Mouse (Mus musculus): ENCODE measurements around the gene Selenow.
"Not testable (repeated sequence)": the region's sequence is repeated elsewhere in the genome, so short reads cannot be mapped to it uniquely, and the experiment has no call there.

The Selenow gene

GRCm38 (mm10) chr7:15945721-15946536, 23.7 kb upstream of the Selenow start, which contains the start of gene Nop53:
TSS of gene Nop53 (minus strand) at chr7:15946074.
- DNase-seq (ENCODE audit: low spot score in 2 of 2): peak; percentile 86 to 88

DNA sequence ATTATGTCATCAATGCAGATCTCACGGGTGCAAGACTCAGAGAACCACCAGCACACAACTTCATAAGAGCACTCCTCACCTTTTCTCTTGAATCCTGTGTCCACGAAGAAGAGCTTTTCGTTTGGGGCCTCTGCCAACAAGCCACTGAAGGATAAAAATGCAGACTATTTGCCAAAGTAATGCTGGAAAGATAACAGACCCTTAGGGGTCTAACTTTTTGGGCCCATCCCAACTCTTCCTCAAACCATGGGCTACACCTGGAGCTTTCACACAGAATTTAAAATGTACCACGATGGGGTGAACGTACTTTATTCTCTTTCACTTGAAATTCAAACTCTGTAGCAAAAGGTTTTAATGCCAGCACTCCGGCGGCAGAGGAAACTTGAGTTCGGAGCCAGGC, 23.0 kb upstream of the Selenow start:
- DNase-seq (ENCODE audit: low spot score in 2 of 2): no peak

DNA sequence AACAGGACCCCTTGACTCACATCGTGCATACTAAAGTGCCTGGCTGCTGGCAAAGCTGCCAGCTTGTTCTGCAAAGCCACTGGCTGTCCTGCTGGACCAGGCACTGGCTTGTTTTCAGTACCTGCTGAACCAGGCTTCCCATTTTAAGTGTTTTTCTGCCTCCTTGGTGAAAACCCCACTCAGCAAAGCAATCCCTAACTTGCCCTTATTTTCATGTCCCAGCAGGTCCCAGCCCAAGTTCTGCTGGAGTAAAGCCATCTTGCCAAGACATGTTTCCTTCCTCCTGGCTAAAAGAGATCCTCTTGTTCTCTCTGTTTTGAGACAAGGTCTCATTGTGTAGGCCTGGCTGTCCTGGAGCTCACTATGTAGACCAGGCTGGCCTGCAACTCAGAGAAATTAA, 22.1 kb upstream of the Selenow start:
- no peak for DNase-seq (ENCODE audit: low spot score in 2 of 2)

- DNase-seq (ENCODE audit: low spot score in 2 of 2): no peak
Observed at GRCm38 (mm10) chr7:15938621-15939020, 16.4 kb upstream of the Selenow start.

- no peak for DNase-seq (ENCODE audit: low spot score in 2 of 2)
Observed at GRCm38 (mm10) chr7:15937491-15937890, 15.3 kb upstream of the Selenow start.

GRCm38 (mm10) chr7:15933437-15934359, 11.5 kb upstream of the Selenow start:
- no peak for DNase-seq (ENCODE audit: low spot score in 2 of 2)

- DNase-seq (ENCODE audit: low spot score in 2 of 2): no peak
Observed at GRCm38 (mm10) chr7:15931635-15932034, 9.4 kb upstream of the Selenow start.

DNA sequence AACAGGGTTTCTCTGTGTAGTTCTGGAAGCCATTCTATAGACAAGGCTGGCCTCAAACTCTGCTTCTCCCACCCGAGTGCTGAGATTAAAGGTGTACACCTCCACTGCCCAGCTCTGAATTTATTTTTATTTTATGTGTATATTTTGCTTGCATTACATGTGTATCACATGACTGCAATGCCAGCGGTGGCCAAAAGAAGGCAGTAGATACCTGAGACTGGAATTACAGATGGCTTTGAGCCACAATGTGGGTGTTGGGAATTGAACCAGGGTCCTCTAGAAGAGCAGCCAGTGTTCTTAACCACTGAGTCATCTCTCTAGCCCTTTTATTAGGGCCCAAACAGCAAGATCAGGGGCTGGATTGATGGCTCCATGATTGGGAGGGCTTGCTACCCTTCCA, 8.3 kb upstream of the Selenow start:
- DNase-seq (ENCODE audit: low spot score in 2 of 2): no peak

DNA sequence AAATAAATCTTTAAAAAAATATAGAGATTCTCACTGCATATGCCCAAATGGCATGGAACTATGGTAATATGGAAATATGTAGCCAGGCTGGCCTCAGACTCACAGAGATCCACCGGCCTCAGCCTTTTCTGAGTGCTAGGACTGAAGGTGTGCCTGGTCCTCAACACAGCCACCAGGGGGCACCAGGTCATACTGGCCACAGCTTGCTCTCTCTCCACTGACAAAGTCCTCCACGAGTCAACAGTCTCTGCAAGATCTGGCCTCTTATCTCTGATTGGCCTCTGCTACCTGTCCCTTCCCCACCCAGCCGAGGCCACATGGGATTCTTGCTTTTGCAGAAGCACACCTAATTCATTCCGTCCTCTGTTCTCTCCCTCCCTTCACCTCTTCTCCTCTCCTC, 7.7 kb upstream of the Selenow start:
- DNase-seq (ENCODE audit: low spot score in 2 of 2): peak; percentile 50 to 73

GRCm38 (mm10) chr7:15921796-15922195, 406 bp downstream of the Selenow start:
- no peak for DNase-seq (ENCODE audit: low spot score in 2 of 2)

DNA sequence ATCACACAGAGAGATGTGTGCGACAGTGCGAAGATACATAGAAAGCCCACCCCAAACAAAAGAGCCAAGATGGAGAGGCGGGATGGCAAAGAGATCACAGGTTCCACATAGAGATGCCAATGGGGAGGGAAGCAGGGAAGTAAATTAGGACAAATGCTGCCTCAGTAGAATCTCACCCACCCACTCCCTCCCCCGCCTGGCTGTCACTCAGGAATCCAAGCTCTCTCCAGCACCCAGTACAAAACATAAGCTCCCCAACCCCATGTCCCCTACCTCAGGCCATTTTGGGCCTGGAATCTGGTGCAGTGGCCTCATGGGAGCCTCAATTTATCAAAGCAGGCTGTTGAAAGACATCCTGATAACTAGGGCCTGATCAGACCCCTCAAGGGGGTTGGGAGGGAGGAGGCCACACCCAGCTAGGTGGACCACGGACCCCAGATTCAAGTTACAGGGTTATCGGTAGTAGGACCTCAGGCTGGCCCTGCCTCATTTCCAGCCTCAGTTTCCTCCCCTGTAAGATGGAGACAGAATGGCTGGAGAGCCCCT, 1.5 kb downstream of the Selenow start:
- no peak for DNase-seq (ENCODE audit: low spot score in 2 of 2)

DNA sequence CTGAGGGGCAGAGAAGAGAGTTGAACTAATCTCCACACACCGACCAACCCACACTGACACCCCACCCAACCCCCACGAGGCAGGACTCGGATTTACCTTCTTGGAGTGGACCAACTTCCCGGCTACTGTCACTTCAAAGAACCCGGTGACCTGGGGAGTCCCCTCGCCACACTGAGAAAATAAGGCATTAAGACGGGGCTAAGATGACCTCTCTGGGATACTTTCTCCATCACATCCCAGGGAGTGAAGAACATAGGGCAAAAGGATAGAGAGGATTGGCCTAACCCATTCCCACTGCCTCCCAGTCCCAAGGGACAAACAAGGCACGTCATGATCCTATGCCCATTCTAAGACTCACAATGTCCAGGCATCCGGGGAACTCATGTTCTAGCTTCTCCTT, 2.3 kb downstream of the Selenow start:
- no peak for DNase-seq (ENCODE audit: low spot score in 2 of 2)

DNA sequence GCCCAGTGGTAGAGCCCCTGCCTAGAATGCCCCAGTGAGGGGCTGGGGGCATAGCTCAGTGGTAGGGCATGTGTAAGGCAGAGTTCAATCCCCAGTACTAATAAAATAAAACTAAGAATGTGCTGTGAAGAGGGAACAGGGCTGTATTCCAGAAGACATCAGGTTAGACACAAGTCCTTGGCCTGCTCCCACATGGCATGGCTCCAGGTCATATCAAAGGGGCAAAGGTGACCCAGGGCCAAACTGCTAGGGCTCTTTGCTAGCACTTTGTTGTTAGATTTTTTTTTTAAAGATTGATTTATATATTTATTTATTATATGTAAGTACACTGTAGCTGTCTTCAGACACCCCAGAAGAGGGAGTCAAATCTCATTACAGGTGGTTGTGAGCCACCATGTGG, 3.8 kb downstream of the Selenow start:
- DNase-seq (ENCODE audit: low spot score in 2 of 2): no peak

- DNase-seq (ENCODE audit: low spot score in 2 of 2): no peak
Observed at GRCm38 (mm10) chr7:15916996-15917395, 5.2 kb downstream of the Selenow start.

- DNase-seq (ENCODE audit: low spot score in 2 of 2): no peak
Observed at GRCm38 (mm10) chr7:15916134-15916723, 6.0 kb downstream of the Selenow start.

GRCm38 (mm10) chr7:15915695-15916094, 6.5 kb downstream of the Selenow start:
- DNase-seq (ENCODE audit: low spot score in 2 of 2): not testable (repeated sequence)

DNA sequence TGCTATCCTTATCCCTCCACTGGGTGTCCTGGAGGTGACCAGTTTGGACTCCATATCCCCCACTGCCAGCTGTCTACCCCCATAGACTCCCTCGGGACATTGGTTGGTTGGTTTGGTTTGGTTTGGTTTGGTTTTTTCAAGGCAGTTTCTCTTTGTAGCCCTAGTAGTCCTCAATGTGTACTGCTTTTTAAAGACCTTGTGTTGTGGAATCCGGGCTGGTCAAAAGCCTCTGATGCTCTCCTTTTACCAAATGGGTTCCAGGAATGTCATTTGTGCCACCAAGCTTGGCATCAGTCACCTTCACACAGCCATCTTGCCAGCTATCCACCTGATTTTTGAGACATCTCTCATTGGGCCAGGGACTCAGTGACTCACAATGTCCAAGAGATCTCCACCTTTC, 7.5 kb downstream of the Selenow start:
- no peak for DNase-seq (ENCODE audit: low spot score in 2 of 2)

DNA sequence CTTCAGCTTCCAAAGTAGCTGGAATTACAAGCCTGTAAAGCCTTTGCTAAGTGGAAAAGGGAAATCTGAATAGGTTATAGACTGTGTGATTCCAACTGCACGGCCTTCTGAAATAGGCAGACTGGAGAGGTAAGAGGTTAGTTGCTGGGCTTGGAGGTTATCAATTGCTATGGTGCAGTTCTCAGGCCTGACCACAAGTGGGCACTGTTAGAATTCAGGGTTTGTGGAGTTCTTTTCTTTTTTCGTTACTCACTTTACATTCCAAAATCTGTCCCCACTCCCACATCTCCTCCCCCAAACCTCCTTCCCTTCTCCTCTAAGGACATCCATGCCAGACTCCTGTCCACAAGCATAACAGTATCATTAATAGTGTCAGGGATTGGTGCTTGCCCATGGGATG, 8.0 kb downstream of the Selenow start:
- DNase-seq (ENCODE audit: low spot score in 2 of 2): no peak

DNA sequence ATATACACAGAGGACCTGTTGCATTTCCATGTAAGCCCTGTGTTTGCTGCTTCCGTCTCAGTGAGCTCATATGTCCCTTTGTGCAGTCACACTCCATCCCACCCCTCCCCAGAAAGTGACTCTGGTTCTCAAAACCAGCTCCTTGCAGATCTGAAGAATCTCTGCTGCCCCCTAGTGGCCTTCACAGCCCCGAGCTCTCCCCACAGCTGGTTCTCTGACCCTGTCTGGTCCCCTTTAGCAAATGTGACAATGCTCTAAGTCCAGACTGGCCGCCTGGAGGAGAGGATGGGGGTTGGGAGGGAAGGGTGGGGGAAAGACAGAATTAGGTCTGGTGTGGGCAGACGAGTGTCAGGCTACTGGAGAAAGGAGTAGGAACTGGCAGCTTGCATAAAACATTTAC, 10.0 kb downstream of the Selenow start:
- peak; percentile 51 to 83 for DNase-seq (ENCODE audit: low spot score in 2 of 2)

DNA sequence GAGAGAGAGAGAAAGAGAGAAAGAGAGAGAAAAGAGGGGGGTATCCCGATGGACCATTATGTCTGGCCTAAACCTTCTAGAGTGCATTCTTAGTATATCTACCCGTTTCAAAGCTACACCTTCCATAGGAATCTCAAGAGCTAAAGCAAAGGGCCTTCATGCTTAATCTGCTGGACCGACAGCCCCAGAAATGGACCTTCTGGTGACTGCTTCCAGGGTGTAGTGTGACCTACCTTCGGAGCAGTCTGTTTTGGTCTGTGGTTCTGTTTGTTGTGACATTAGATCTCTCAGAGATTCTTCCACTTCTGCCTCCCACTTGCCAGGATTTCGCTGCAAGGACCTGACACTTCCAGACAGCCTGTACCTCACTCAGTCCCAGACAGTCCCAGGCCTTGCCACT, 11.7 kb downstream of the Selenow start:
- no peak for DNase-seq (ENCODE audit: low spot score in 2 of 2)

DNA sequence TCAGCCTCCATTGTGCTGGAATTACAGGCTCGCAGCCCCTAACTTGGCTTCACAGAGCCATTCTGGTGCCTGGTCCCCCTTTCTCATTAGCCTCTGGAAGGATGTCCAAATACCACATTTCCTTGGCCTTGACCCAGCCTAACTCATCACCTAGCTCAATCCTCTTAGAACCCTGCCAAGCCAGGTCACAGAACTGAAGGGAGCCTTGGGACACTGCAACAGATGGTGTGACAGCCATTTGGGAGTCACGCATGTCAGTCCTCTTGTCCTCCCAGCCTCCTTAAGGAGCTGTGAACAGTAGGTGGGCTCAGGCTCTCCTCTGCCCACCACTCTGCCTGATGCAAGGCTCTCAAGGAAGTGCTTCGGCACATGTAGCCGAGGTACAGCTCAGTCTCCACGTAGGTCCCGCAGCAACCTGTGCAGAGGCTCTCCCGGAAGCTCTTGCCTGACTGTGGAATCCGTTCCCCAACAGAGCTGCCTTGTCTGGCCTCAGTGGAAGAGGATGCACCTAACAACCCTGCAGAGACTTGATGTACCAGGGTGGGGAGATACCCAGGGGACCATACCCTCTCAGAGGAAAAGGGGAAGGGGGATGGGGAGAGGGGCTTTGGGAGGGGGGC, 14.1 kb downstream of the Selenow start:
- no peak for DNase-seq (ENCODE audit: low spot score in 2 of 2)

- no peak for DNase-seq (ENCODE audit: low spot score in 2 of 2)
Observed at GRCm38 (mm10) chr7:15906602-15907001, 15.6 kb downstream of the Selenow start.
